Mouse (Mus musculus) G1E-ER4 (cell line): ENCODE measurements around the gene Cep41. TPM values are rescaled to one million over a fixed set of nuclear protein-coding genes. Genes with fewer than 3 reads are reported as not detected.

Source experiments
- GATA1 ChIP-seq: IDR thresholded peaks from one replicate; pipeline ENCODE4 v1.8.0; 2012; ENCODE audit warnings: low read length, inconsistent platforms
- polyA plus RNA-seq: library from polyadenylated mRNA; stranded (reverse); fragments of >175 nt; gene quantifications from 2 replicates; pipeline ENCODE4 v1.2.3, GENCODE M21; 2012

Cep41 gene
- polyA plus RNA-seq, 1 experiment: 84.8 TPM

- no peak for TF ChIP-seq GATA1
These were observed 36.3 kb downstream of the Cep41 start for GRCm38 (mm10) chr6:30657279-30657678.

- no peak for TF ChIP-seq GATA1
These were observed 38.6 kb downstream of the Cep41 start for GRCm38 (mm10) chr6:30654932-30655331.

- TF ChIP-seq GATA1: no peak
These were observed 39.1 kb downstream of the Cep41 start for GRCm38 (mm10) chr6:30654402-30654859.

GRCm38 (mm10) chr6:30653518-30653917 lies 40.0 kb downstream of the Cep41 start:
- no peak for TF ChIP-seq GATA1

- TF ChIP-seq GATA1: no peak
These were observed 40.9 kb downstream of the Cep41 start for GRCm38 (mm10) chr6:30652425-30653188.

- TF ChIP-seq GATA1: no peak
These were observed 43.8 kb downstream of the Cep41 start for GRCm38 (mm10) chr6:30649651-30650296.

GRCm38 (mm10) chr6:30645379-30645778 lies 48.2 kb downstream of the Cep41 start:
- TF ChIP-seq GATA1: no peak

GRCm38 (mm10) chr6:30644462-30644861 lies 49.1 kb downstream of the Cep41 start:
- TF ChIP-seq GATA1: no peak

GRCm38 (mm10) chr6:30643694-30644460 lies 49.7 kb downstream of the Cep41 start:
- TF ChIP-seq GATA1: peak; percentile 78

- TF ChIP-seq GATA1: no peak
These were observed 54.8 kb downstream of the Cep41 start, which contains the start of gene Cpa1 for GRCm38 (mm10) chr6:30638674-30639268. Gene Cpa1, plus strand, starts transcription at chr6:30639218.

- TF ChIP-seq GATA1: no peak
These were observed 57.2 kb downstream of the Cep41 start for GRCm38 (mm10) chr6:30636186-30636842.

- TF ChIP-seq GATA1: no peak
These were observed 58.1 kb downstream of the Cep41 start for GRCm38 (mm10) chr6:30635361-30635862.

- no peak for TF ChIP-seq GATA1
These were observed 63.6 kb downstream of the Cep41 start for GRCm38 (mm10) chr6:30629989-30630388.

- no peak for TF ChIP-seq GATA1
These were observed 65.4 kb downstream of the Cep41 start for GRCm38 (mm10) chr6:30628152-30628551.

- TF ChIP-seq GATA1: no peak
These were observed 68.8 kb downstream of the Cep41 start for GRCm38 (mm10) chr6:30624763-30625162.
